Mouse (Mus musculus): ENCODE data around the gene Azgp1. TPM values are rescaled to one million over a fixed set of nuclear protein-coding genes. Genes with fewer than 3 reads are reported as not detected.
"Not testable (repeated sequence)": the region's sequence is repeated elsewhere in the genome, so short reads cannot be mapped to it uniquely, and the experiment has no call there.

Azgp1 gene
- under 1 TPM in 1 of 2 experiments, not detected in 1; 0.52 TPM for total RNA-seq (2021)
- long read RNA-seq, experiment 1, result 0 reads
- long read RNA-seq, experiment 2, result 0 reads

GRCm38 (mm10) chr5:137981300-137981699 lies at the start of gene Azgp1:
Gene Azgp1, plus strand, starts transcription at chr5:137981520.
- no peak for DNase-seq (ENCODE audit: low spot score)

GRCm38 (mm10) chr5:137933934-137934333 lies 47.4 kb upstream of the Azgp1 start:
- DNase-seq (ENCODE audit: low spot score), result not testable (repeated sequence)

GRCm38 (mm10) chr5:137936486-137936885 lies 44.8 kb upstream of the Azgp1 start:
- DNase-seq (ENCODE audit: low spot score), result no peak

GRCm38 (mm10) chr5:137937238-137937637 lies 44.1 kb upstream of the Azgp1 start:
- no peak for DNase-seq (ENCODE audit: low spot score)

GRCm38 (mm10) chr5:137940948-137941347 lies 40.4 kb upstream of the Azgp1 start:
- DNase-seq (ENCODE audit: low spot score), result no peak

GRCm38 (mm10) chr5:137943133-137943532 lies 38.2 kb upstream of the Azgp1 start:
- DNase-seq (ENCODE audit: low spot score), result no peak

GRCm38 (mm10) chr5:137947303-137947702 lies 34.0 kb upstream of the Azgp1 start:
- DNase-seq (ENCODE audit: low spot score), result no peak

- DNase-seq (ENCODE audit: low spot score), result no peak
Observed at GRCm38 (mm10) chr5:137951218-137951617, 30.1 kb upstream of the Azgp1 start.

GRCm38 (mm10) chr5:137956404-137956803 lies 24.9 kb upstream of the Azgp1 start:
- DNase-seq (ENCODE audit: low spot score), result no peak

GRCm38 (mm10) chr5:137962945-137963344 lies 18.4 kb upstream of the Azgp1 start, which contains the start of gene Gjc3:
Gene Gjc3, minus strand, starts transcription at chr5:137963098.
- no peak for DNase-seq (ENCODE audit: low spot score)

- no peak for DNase-seq (ENCODE audit: low spot score)
Observed at GRCm38 (mm10) chr5:137966492-137966891, 14.8 kb upstream of the Azgp1 start.

- no peak for DNase-seq (ENCODE audit: low spot score)
Observed at GRCm38 (mm10) chr5:137973161-137973560, 8.2 kb upstream of the Azgp1 start.

- DNase-seq (ENCODE audit: low spot score), result no peak
Observed at GRCm38 (mm10) chr5:137973738-137974137, 7.6 kb upstream of the Azgp1 start.

GRCm38 (mm10) chr5:137974724-137975123 lies 6.6 kb upstream of the Azgp1 start:
- DNase-seq (ENCODE audit: low spot score), result no peak

GRCm38 (mm10) chr5:137975434-137975833 lies 5.9 kb upstream of the Azgp1 start:
- DNase-seq (ENCODE audit: low spot score), result no peak

- DNase-seq (ENCODE audit: low spot score), result no peak
Observed at GRCm38 (mm10) chr5:137977291-137977690, 4.0 kb upstream of the Azgp1 start.

- no peak for DNase-seq (ENCODE audit: low spot score)
Observed at GRCm38 (mm10) chr5:137979081-137979480, 2.2 kb upstream of the Azgp1 start.

GRCm38 (mm10) chr5:137986351-137986750 lies 5.0 kb downstream of the Azgp1 start:
- no peak for DNase-seq (ENCODE audit: low spot score)

- DNase-seq (ENCODE audit: low spot score), result no peak
Observed at GRCm38 (mm10) chr5:138009437-138009836, 28.1 kb downstream of the Azgp1 start.

- no peak for DNase-seq (ENCODE audit: low spot score)
Observed at GRCm38 (mm10) chr5:138012382-138012781, 31.1 kb downstream of the Azgp1 start.

- no peak for DNase-seq (ENCODE audit: low spot score)
Observed at GRCm38 (mm10) chr5:138016530-138016929, 35.2 kb downstream of the Azgp1 start.

GRCm38 (mm10) chr5:138016997-138017396 lies 35.7 kb downstream of the Azgp1 start:
- no peak for DNase-seq (ENCODE audit: low spot score)

GRCm38 (mm10) chr5:138019577-138019976 lies 38.3 kb downstream of the Azgp1 start:
- DNase-seq (ENCODE audit: low spot score), result not testable (repeated sequence)

GRCm38 (mm10) chr5:138020961-138021479 lies 39.7 kb downstream of the Azgp1 start, which contains the start of the genes Smok3a and Smok3b:
Gene Smok3a, plus strand, starts transcription at chr5:138021261.
Gene Smok3b, plus strand, starts transcription at chr5:138021429.
- not testable (repeated sequence) for DNase-seq (ENCODE audit: low spot score)
